Mouse (Mus musculus) heart, postnatal 25 days (tissue): ENCODE measurements at regions not wholly inside any gene's neighbourhood (a gene's known extent, or its start where the extent isn't known, plus 50 kb on each side); places are given as distances from the start of the nearest gene placed in this dataset.

Experiments used
- DNase-seq: peaks from one replicate; pipeline ENCODE4 v3.0.0; 2022; ENCODE audit warnings: low spot score
- intact Hi-C: fragments of 180-260 bp; cut with DNase I; formaldehyde crosslinking; loops from one replicate; pipeline ENCODE4 v1.15.1; 2025

DNA sequence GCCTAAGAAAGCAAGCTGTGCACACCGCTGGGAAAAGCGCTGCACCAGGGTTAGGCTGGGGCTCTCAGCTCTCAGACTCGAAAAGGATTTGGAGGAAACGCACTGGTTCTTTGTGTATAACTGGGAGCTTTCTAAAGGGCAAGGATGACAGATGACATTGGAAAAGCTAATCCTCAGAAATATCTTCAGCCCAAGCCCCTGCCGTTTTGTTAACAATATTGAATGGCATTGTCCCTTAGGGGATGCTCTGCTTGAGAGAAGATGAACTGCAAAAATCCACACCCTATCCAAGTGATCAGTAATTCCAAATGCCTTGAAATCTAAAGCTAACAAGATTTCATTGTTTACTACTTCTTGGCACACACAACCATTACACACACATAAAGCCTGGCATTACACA is 419.1 kb downstream of the Fut8 start:
- DNase-seq, result no peak
- intact Hi-C loops, result no loop called here

DNA sequence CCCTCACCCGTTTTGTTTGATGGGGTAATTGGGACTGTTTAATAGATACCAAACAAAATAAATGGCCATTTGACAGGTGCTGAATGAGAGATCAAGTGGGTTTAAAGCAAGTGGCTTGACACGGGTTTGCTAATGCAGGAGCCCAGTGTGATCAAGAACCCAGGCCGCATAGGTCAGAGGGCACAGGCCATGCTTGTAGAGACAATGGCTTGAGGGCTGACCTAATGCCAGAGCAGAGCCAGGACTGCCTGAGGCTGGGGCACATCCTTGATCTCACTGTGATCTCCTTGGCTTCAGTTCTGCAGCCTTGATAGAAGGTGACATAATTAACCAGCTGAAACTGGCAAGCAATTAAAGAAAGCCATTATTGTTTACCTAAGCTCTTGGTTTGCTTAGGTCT is 420.0 kb downstream of the Fut8 start:
- intact Hi-C loops, result no loop called here

DNA sequence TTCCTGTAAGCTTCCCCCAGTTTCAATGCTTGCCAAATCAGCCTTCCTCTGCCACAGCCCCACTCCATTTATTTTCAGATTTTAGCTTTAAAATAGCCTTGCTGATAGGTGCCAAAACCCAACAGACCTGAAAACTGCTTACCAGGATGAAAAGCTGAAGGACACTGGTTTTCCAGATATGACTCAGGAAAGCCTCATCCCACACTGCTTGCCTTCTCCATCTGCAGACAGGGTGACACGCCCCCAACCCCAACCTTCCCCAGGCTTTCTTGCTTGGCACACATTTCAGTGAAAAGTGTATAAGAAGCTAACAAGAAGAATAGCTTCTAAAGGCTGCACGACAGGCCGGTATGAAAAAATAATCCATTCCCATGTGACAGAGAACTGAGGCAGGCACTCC is 425.3 kb downstream of the Fut8 start:
- intact Hi-C loops, result no loop called here
- no peak for DNase-seq

More for the DNA sequence above, 420.0 kb downstream of the Fut8 start:
- DNase-seq, result no peak

DNA sequence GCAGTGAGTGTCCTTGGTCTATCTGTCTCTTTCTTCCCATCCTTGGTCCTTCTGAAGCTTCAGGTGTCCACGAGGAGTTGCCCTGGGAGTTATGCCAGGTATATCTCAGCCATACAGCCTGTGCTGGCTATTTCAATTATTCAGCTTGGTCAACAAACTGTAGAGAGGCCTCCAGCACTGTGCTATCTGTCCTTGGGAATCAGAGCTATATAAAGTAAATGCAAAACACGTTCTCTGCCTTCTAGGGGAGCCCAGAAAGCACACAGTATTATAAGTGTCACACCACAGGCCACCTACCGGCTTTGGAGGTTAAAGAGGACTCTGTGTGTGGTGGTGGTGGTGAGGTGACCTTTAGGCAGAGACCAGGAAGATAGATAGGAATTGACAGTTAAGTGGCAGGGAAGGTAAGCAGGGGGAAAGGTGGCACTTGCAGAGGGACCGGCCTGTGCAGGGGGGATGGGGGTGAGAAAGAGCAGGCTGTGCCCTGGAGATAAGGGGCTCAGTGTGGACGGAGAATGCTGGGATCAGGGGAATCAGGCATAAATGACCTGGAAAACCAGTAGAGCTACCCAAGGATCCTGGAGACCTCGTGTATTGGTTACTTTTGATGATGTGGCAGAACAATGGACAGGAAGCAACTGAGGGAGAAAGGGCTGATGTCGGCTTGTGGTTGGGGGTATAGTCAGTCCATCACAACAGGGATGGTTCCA is 425.9 kb downstream of the Fut8 start:
- DNase-seq, result no peak
- intact Hi-C loops, result no loop called here

DNA sequence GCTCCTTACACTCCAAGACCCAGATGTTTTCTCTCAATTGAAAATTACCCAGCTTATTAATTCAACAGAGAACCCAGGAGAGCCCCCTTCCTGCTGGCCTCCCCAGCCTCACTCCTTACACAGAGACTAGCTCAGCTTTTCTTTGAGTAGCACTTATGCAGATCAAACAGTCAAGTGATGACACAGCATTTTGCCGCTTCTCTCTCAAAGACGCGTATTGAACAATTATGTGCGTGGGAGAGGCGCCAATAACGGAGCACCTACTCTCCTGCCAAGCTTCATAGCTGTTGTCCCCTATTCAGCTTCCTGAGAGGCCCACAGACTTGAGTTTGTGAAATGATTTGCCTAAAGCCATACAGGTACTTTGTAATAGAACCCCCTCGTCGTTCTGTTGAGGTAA is 428.5 kb downstream of the Fut8 start:
- intact Hi-C loops, result loop anchor here (2.0 kb wide), 1 partner anchor 426 kb away; no protein-coding TSS in a partner anchor
- DNase-seq, result no peak

DNA sequence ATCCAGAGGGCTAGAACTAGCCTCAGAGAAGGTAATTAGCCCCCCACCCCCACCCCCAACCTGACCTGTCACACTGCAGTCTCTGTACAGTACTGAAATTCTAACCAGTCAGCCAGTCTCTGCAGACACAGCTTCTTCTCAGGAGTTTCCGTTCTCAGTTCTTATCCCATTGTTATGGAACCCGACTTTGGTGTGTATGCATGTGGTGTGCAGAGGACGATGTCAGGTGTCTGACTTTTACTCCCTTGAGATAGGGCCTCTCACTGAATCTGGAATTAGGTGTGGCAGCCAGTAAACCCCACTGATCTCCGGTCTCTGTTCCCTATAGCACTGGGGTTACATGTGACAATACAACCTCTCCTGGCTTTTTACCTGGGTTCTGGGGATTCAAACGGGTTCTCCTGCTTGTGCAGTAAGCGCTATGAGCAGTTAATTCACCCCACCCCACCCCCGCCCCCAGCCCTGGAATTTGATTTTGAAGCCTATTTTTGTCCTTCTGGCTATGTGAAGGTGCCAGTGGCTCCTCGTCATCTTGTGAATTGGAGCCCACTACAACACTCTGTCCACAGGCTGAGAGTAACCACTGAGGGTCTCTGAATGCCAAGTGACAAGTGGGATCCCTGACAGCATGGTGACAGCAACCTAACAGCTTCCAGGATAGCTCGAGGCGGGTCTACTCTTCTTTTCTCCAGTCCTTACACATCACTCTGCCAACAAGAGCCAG is 429.4 kb downstream of the Fut8 start:
- no peak for DNase-seq
- intact Hi-C loops, result loop anchor here (2.0 kb wide), 1 partner anchor 427 kb away; no protein-coding TSS in a partner anchor

DNA sequence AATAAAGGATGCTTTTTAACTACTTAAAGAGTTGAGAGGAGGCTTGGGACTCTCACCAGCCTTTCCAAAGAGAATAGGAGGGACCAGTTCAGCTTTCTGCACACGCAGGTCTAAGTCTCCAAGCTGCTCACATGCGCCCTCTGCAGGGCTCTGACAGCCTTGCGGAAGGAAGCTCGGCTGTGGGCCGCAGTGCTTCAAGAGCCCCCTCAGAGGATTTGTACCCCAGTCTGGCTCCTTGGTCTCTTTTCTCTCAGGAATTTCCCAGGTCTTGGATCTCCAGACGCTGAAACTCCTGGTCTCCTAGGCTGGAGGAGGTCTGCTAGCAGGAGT is 429.9 kb downstream of the Fut8 start:
- DNase-seq, result no peak
- intact Hi-C loops, result loop anchor here (2.0 kb wide), 3 partner anchors 99 to 667 kb away; no protein-coding TSS in a partner anchor

DNA sequence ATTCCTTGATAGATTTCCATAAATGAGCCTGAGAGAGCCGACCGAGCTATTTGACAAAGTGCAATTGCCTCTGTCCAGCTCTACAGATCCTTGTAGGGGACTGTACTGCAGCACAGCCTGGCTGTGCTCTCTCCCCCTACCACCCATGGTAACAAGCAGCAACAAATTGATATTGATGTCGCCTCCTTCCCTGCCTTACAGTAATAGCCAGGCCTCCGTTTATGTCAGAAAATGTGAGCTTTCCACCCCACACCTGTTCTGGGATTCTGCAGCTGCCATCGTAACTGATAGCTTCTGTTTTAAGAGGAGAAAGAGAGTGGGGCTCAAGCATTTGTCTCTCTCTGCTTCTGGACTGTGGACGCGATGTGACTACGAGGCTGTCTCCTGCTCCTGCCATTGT is 432.6 kb downstream of the Fut8 start:
- DNase-seq, result no peak
- intact Hi-C loops, result no loop called here

DNA sequence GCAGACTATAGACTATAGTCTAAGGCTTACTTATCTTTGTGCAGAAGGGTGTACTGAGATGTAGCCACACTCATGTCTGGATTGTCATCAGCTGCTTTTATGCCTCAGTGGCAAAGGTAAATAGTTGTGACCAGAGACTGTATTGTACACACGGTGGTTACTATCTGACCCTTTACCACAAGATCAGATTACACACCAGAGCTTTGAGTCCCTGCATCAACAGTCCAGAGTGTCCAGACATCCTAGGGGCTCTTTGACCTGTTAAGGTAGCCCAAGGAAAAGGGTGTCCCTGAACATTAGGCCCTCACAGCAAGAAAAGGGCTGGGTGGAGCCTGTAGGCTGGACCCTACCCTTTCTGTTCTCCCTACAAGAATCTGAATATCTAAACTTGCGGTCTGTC is 436.4 kb downstream of the Fut8 start:
- intact Hi-C loops, result no loop called here
- DNase-seq, result no peak

DNA sequence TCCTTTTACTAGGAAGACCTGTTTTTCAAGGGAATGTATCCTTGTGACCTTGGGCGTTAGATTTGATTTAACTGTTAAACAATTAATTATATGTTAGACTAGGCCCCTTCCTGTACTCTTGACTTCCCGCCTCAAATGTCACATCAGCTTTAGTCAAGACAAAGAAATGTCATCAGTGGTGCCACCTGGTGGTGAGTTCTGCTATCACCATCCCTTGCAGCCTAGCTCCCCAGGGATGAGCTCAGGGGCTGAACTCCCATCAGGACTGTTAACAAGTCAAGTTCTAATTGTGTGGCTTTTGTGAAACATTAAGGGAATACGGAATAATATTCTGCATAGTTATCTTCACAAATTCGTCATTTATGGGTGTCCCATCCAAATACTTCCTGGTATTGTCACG is 436.8 kb downstream of the Fut8 start:
- intact Hi-C loops, result no loop called here
- DNase-seq, result no peak

DNA sequence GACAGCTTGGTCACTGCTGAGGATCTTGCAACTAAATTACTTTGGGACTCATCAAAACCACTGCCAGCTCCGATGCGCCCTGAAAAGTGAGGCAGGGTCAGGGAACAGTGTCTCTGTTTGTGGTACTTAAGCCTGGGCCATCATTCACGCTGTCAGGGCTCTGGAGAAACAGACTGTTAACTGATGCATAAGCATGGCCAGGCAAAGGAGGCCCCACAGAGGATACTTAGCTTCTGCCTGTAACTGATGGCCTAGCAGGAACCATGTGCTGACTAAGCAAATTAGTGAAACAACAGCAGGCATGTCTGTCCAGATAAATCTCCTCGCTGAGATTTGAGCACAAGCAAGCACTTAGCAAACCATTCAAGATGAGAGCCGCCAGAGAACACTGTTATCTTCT is 440.1 kb downstream of the Fut8 start:
- intact Hi-C loops, result no loop called here
- no peak for DNase-seq

DNA sequence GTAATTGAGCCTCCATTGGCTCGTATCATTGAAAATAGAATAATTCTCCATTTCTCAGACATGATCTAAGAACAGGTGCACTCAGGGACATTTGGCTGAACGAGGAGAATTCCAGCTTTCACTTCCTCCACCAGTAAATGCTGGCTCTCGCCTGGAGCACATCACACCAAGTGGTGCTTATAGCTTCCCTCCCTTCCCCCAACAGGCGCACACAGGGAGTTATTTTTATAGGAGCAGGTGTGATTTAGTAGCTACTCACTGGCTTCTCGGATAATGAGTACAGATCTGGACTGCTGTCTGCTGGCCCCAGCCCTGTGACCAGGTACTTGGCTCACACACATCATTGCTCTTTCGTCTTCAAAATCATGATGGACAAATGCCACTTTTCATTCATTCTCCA is 456.2 kb downstream of the Fut8 start:
- no peak for DNase-seq
- intact Hi-C loops, result no loop called here

DNA sequence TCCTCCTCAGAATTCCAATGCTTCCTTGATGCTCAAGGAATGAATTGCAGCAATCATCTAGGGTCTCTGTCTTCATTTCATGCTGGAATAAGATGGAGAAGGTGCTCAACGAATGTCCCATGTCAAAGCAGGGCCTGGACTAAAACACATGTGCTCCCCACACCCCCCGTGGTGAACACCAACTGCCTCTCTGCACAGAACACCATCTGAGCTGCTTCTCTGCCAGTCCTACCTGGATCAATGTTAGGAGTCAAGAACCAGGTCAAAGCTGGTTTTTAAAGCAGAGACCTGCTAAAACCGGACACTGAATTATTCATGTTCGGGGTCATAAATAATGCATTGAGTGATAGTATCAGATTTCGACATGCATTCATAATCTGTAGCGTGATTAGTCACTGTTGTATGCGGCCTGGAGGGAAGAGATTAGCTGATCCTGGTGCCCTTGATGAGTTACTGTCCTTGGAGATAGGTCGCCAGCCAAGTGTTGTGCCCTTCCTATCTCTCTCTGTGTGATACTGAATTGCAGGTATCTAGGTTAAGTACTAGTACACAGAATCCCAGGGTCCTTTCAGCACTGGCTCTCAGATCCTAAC is 458.2 kb downstream of the Fut8 start:
- DNase-seq, result no peak
- intact Hi-C loops, result no loop called here

DNA sequence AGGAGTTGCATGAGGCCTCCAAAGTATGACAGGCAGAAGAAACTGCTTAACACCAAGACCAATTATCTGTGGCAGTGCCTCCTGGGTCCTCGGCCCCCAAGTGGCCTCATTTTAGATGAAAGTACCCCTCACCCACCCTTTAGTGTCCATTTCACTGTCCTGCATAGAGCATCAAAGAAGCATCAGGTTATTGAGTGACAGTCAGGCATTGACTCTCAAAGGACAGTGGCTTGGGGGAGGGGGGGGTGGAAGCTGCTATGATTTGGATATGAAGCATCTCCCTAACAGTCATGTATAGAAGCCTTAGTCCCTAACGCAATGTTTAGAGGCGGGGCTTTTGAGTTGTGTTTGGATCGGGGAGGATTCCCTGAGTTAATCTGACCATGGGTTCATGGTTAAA is 458.7 kb downstream of the Fut8 start:
- intact Hi-C loops, result no loop called here
- no peak for DNase-seq

DNA sequence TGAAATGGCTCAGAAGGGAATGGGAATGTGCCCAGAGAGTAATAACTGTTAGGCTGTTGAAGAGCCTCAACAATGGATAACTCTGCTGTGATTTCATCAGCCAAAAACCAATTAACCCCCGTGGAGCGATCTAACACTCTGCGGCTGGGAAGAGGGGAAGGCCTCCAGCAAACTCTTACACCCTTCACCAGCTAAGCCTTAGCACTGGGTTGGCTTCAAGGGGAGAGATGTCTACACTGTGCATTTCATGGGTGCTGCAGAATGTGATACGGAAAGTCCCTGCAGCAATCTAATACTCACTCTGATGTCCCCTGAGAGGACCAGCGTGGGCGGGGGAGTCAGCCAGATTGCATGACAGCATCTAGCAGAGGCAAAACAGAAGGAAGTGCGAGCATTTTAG is 460.2 kb downstream of the Fut8 start:
- intact Hi-C loops, result no loop called here
- peak; percentile 8 for DNase-seq

DNA sequence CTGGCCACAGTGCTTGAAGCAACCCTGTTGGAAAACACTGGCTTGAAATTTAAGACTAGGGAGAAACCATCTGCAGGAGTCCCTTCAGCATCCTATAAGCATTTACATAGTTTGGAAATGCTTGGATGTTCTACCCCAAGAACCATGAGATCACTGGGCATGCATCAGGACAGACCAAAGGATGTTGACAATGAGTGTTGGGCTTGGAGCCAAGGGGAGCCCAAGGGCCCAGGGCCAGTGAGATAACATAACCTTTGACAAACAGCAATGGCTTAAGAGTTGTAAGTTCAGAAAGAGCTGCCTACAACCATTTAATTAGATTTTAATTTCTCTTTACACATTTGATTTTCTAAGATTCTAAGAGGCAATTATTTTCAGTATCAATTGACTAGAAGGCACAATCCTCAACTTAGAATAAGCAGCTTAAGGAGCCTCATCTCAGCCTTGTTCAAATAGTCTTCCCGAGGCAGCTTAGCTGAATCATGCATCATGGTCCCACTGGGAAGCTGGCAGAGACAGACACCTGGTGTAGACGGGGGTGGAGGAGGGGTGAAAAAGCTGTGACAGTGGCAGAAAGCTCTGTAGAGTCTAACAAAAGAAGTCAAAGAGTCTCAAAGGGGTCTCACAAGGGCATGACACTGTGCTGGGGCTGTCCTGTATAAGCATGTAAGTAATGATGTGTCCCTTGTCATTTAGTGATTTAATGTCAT is 462.1 kb downstream of the Fut8 start:
- no peak for DNase-seq
- intact Hi-C loops, result no loop called here

DNA sequence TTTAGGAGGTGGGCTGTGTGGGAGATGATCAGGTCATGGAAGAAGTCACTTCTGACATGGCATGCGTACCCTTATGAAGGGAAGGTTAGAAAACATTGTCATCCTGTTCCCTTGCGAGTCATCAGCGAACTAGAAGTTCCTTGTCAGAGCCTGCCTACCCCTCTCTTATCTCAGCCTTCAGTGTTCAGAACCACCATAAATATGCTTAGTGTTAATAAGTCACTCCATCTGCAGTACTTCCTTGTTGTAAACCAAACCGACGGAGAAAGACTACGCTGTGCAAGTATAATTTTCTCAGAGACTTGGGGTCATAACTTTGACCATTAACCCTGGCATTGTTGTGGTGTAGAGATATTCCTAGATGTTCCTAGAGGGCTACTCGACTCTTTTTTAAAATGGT is 477.6 kb downstream of the Fut8 start:
- DNase-seq, result no peak
- intact Hi-C loops, result no loop called here

DNA sequence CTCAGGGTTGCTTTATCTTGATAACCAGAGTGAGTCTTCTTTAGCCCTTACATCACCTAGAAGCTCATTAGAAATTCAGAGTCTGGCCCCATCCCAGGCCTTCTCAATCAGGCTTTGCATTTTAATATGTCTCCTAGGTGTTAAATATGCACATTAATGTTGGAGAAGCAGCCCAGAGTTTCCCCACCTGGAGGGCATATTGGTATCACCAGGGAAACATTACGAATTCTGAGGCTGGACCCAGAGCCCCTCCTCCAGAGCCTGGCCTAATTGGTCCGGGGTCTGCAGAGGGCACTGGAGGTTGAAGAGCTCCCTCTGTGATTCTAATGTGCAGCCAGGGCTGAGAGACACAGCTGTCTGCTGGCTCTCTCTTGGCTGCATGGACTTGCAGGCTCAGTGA is 478.1 kb downstream of the Fut8 start:
- DNase-seq, result no peak
- intact Hi-C loops, result no loop called here

DNA sequence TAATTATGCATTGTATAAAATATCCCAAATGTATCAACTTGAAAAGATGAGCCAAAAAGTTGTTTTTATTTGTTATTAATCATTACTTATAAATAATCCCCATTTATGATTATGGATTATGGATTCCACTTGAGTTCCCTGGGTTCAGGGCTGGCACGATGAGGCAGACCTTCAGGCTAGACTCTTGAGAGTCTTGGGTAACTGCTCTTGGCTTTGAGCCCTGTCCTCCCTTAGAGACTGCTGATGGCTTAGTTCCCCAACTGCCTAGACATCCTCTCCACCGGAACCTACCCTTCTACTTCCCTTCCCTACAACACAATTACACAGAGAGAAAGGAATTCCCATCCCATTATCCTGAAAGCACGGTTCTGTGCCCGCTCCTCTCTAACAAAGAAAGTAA is 466.3 kb upstream of the Gm6657 start:
- intact Hi-C loops, result no loop called here

DNA sequence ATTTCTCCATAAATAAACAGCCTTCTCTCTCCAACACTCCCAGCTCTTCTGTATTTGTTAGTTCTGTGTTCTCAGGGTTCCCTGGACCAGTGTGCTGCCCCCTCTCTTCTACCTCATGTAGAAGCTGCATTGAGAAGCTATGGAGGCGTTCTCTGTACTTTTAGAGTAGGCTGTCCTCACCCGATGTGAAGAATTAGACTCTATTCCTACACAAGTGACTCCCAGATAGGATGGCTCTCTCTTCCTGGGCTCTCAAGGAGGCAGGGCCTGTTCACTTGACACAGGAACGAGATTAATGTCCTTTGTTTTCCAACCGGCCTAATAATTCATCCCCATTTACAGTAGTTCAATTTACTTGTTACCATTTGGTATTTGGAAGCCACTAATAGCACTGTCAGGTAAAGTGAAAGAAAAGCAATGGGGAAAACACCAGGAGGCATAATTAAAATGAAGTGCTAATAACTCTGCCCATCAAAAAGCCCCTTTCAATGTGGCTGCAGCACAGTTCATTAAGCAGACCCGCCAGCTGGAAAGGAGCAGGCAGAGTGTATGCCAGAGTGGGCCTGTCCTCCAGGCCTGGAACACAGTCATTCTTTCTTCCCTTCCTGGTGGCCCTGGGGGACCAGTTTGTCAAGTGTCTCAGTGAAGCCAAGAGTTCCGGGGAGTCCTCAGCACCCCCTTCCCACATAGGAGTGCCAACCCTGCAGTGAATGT is 454.8 kb upstream of the Gm6657 start:
- DNase-seq, result peak; percentile 15
- intact Hi-C loops, result no loop called here

More for the DNA sequence above, 466.3 kb upstream of the Gm6657 start:
- DNase-seq, result no peak
